Mouse (Mus musculus): ENCODE results near the gene Eml2.

DNA sequence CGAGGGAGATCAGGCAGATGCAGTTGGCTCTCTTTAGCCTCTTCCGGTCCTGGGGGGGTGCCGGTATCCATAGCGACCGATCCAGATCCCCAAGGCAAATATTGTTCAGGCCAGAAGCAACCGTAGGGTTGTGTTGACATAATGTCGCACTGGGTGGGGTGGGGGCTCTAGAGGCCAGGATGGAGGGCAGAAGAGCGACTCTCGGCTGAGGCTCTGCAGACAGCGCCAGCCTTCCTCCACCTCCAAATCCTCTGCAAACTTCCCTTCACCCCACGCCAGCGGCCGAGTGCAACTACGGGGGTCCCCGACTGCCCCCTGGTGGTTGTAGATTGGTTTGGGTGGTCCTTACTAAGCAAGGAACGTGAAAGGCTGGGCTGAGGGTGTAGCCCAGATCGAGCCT, 3.3 kb upstream of the Eml2 start:
- TF ChIP-seq FLI1 (IDR thresholded peaks at IDR 0.05; ENCODE audit: low read length) (no peak), GATA1 (IDR thresholded peaks at IDR 0.05; ENCODE audit: borderline replicate concordance, low read length) (no peak)

All from megakaryocyte, embryonic 14.5 days (primary cell).